Mouse (Mus musculus): ENCODE measurements around the gene Igbp1b. TPM values are rescaled to one million over a fixed set of nuclear protein-coding genes. Genes with fewer than 3 reads are reported as not detected.

The Igbp1b gene
- polyA plus RNA-seq (2015; fragmentation: Nextera tagmentation; extraction: Ambion mirVana): 0.11 and 0.57 TPM in 2 replicates

GRCm38 (mm10) chr6:138658516-138658915 is at the start of gene Igbp1b:
TSS of gene Igbp1b (minus strand) at chr6:138658544.
- no peak within 1 kb of the TSS for H3K27ac ChIP-seq (replicated peaks)
- 47% methylated on average over 3 of the region's 3 CpGs for WGBS
- peaks cover 3% of the 10 kb centered on the region; the same call in 1 of the 2 replicates for H3K4me1 ChIP-seq
- H3K4me2 ChIP-seq (replicated peaks): no peak within 1 kb of the TSS
- no peak within 1 kb of the TSS for H3K4me3 ChIP-seq
- peak; percentile 81 for ATAC-seq (replicated peaks)
- no peaks in the 10 kb centered on the region for H3K9me3 ChIP-seq
- no peak within 1 kb of the TSS for H3K9ac ChIP-seq (replicated peaks)
- no peaks in the 10 kb centered on the region for H3K27me3 ChIP-seq
- no peaks in the 10 kb centered on the region for H3K36me3 ChIP-seq

- Histone ChIP-seq H3K9me3 (no peaks in the 10 kb centered on the region), H3K4me2 (replicated peaks) (no peak overlapping the region), H3K9ac (replicated peaks) (no peak overlapping the region), H3K27me3 (no peaks in the 10 kb centered on the region), H3K4me3 (no peak overlapping the region), H3K27ac (replicated peaks) (no peak overlapping the region), H3K36me3 (no peaks in the 10 kb centered on the region), H3K4me1 (no peaks in the 10 kb centered on the region)
- no peak for ATAC-seq (replicated peaks)
These were observed 24.6 kb upstream of the Igbp1b start for GRCm38 (mm10) chr6:138682959-138683358.

- H3K9me3 ChIP-seq: no peaks in the 10 kb centered on the region
- no peaks in the 10 kb centered on the region for H3K4me1 ChIP-seq
- H3K27ac ChIP-seq (replicated peaks): no peak overlapping the region
- ATAC-seq (replicated peaks): 0 out of 2 replicates have a peak, but pooled peaks have one; percentile 32
- H3K36me3 ChIP-seq: no peaks in the 10 kb centered on the region
- no peak overlapping the region for H3K9ac ChIP-seq (replicated peaks)
- no peak overlapping the region for H3K4me2 ChIP-seq (replicated peaks)
- H3K4me3 ChIP-seq: no peak overlapping the region
- H3K27me3 ChIP-seq: no peaks in the 10 kb centered on the region
- 3% methylated on average over 2 of the region's 2 CpGs for WGBS
These were observed 14.4 kb upstream of the Igbp1b start for GRCm38 (mm10) chr6:138672704-138673141.

- 80% methylated on average over 3 of the region's 3 CpGs for WGBS
- ATAC-seq (replicated peaks): no peak
- no peak overlapping the region for H3K27ac ChIP-seq (replicated peaks)
- H3K36me3 ChIP-seq: no peaks in the 10 kb centered on the region
- H3K9ac ChIP-seq (replicated peaks): no peak overlapping the region
- H3K4me1 ChIP-seq: no peaks in the 10 kb centered on the region
- H3K4me2 ChIP-seq (replicated peaks): no peak overlapping the region
- H3K4me3 ChIP-seq: no peak overlapping the region
- H3K27me3 ChIP-seq: no peaks in the 10 kb centered on the region
- H3K9me3 ChIP-seq: no peaks in the 10 kb centered on the region
These were observed 7.1 kb upstream of the Igbp1b start for GRCm38 (mm10) chr6:138665416-138665815.

- Histone ChIP-seq H3K27ac (replicated peaks) (no peak overlapping the region), H3K4me2 (replicated peaks) (no peak overlapping the region), H3K9me3 (no peaks in the 10 kb centered on the region), H3K36me3 (no peaks in the 10 kb centered on the region), H3K4me3 (no peak overlapping the region), H3K4me1 (no peaks in the 10 kb centered on the region), H3K9ac (replicated peaks) (no peak overlapping the region), H3K27me3 (no peaks in the 10 kb centered on the region)
- ATAC-seq (replicated peaks): no peak
- WGBS: 97% methylated on average over 2 of the region's 2 CpGs
These were observed 12.7 kb downstream of the Igbp1b start for GRCm38 (mm10) chr6:138645604-138646003.

- H3K27me3 ChIP-seq: no peaks in the 10 kb centered on the region
- H3K4me1 ChIP-seq: no peaks in the 10 kb centered on the region
- no peak overlapping the region for H3K9ac ChIP-seq (replicated peaks)
- no peak overlapping the region for H3K4me3 ChIP-seq
- WGBS: 73% methylated on average over 4 of the region's 4 CpGs
- no peak overlapping the region for H3K27ac ChIP-seq (replicated peaks)
- H3K4me2 ChIP-seq (replicated peaks): no peak overlapping the region
- H3K36me3 ChIP-seq: no peaks in the 10 kb centered on the region
- ATAC-seq (replicated peaks): no peak
- H3K9me3 ChIP-seq: no peaks in the 10 kb centered on the region
These were observed 19.0 kb downstream of the Igbp1b start for GRCm38 (mm10) chr6:138639351-138639750.

- Histone ChIP-seq H3K27ac (replicated peaks) (no peak overlapping the region), H3K36me3 (no peaks in the 10 kb centered on the region), H3K4me2 (replicated peaks) (no peak overlapping the region), H3K4me1 (no peaks in the 10 kb centered on the region), H3K4me3 (no peak overlapping the region), H3K9ac (replicated peaks) (no peak overlapping the region), H3K9me3 (no peaks in the 10 kb centered on the region), H3K27me3 (no peaks in the 10 kb centered on the region)
- no peak for ATAC-seq (replicated peaks)
These were observed 37.6 kb downstream of the Igbp1b start for GRCm38 (mm10) chr6:138620786-138621185.

GRCm38 (mm10) chr6:138618396-138618795 is 39.9 kb downstream of the Igbp1b start:
- H3K9me3 ChIP-seq: no peaks in the 10 kb centered on the region
- 83% methylated on average over 3 of the region's 3 CpGs for WGBS
- no peak overlapping the region for H3K9ac ChIP-seq (replicated peaks)
- ATAC-seq (replicated peaks): no peak
- no peak overlapping the region for H3K4me3 ChIP-seq
- no peak overlapping the region for H3K4me2 ChIP-seq (replicated peaks)
- no peaks in the 10 kb centered on the region for H3K4me1 ChIP-seq
- H3K36me3 ChIP-seq: no peaks in the 10 kb centered on the region
- H3K27me3 ChIP-seq: no peaks in the 10 kb centered on the region
- H3K27ac ChIP-seq (replicated peaks): no peak overlapping the region

Other genes starting within 250 kb of the Igbp1b start
- 150 and 164 TPM in 2 replicates for gene Lmo3, start 76.6 kb downstream of the Igbp1b start, polyA plus RNA-seq (2015; fragmentation: Nextera tagmentation; extraction: Ambion mirVana)

All from forebrain, embryonic 15.5 days (tissue).